Mouse (Mus musculus) G1E (cell line): ENCODE results near the gene Sgms2. TPM values are rescaled to one million over a fixed set of nuclear protein-coding genes. Genes with fewer than 3 reads are reported as not detected.

Experiments
- ATAC-seq: 2 replicates; pipeline ENCODE4 v1.8.0; 2016; ENCODE audit warnings: mild to moderate bottlenecking; ENCODE audit not compliant: insufficient number of reproducible peaks, poor library complexity, low FRiP score, severe bottlenecking; ENCODE audit errors: extremely low read depth
- DNase-seq: peaks from one replicate; pipeline ENCODE4 v3.0.0; 2012; ENCODE audit warnings: low spot score
- H3K27me3 ChIP-seq: 2 replicates; pipeline ENCODE4 v1.6.1; 2012; ENCODE audit warnings: mild to moderate bottlenecking, low read length, inconsistent platforms; ENCODE audit not compliant: insufficient read depth
- H3K36me3 ChIP-seq: replicated peaks from 2 replicates; pipeline ENCODE3; 2012; ENCODE audit warnings: mild to moderate bottlenecking, inconsistent platforms
- H3K4me1 ChIP-seq: 2 replicates; pipeline ENCODE4 v1.6.1; 2012; ENCODE audit warnings: low read depth, low read length, inconsistent platforms, mixed read lengths; ENCODE audit not compliant: insufficient read depth
- H3K4me3 ChIP-seq: 2 replicates; pipeline ENCODE4 v1.5.1; 2012; ENCODE audit warnings: low read depth, mild to moderate bottlenecking, inconsistent platforms, low read length, moderate library complexity, mixed read lengths
- H3K9me3 ChIP-seq: replicated peaks from 2 replicates; pipeline ENCODE4 v1.6.1; 2012; ENCODE audit warnings: inconsistent platforms
- CTCF ChIP-seq: IDR thresholded peaks from 2 replicates; pipeline ENCODE4 v1.5.1; 2012; ENCODE audit warnings: low read depth, low read length, inconsistent platforms, mixed read lengths
- GATA1 ChIP-seq: IDR thresholded peaks from 2 replicates; pipeline ENCODE4 v1.6.1; 2012; ENCODE audit warnings: borderline replicate concordance, low read length, inconsistent platforms, mixed read lengths
- GATA2 ChIP-seq: IDR thresholded peaks from 2 replicates; pipeline ENCODE4 v1.6.1; 2012; ENCODE audit warnings: low read depth, low read length, inconsistent platforms, borderline replicate concordance
- POLR2AphosphoS5 ChIP-seq: IDR thresholded peaks from 2 replicates; pipeline ENCODE4 v1.6.1; 2012; ENCODE audit warnings: low read depth, low read length, inconsistent platforms; ENCODE audit not compliant: insufficient replicate concordance
- TAL1 ChIP-seq: conservative IDR thresholded peaks from 2 replicates; pipeline ENCODE4 v1.6.1; 2012; ENCODE audit warnings: low read depth, low read length, inconsistent platforms, mixed read lengths
- polyA plus RNA-seq: library from polyadenylated mRNA; stranded (reverse); fragments of >175 nt; gene quantifications from 2 replicates; pipeline ENCODE4 v1.2.3, GENCODE M21; 2012
- total RNA-seq, 2 experiments: library from RNA; stranded (forward) in 1 of 2; stranded (reverse) in 1 of 2; fragments of 200-1000 nt in 1 of 2; fragments of >200 nt in 1 of 2; fragmentation: Nextera tagmentation in 1 of 2; gene quantifications; 2 replicates each; pipeline ENCODE4 v1.2.3; 2014 to 2017

Sgms2 gene
- total and polyA plus RNA-seq, 3 experiments: 0.11 TPM; not detected in 2

DNA sequence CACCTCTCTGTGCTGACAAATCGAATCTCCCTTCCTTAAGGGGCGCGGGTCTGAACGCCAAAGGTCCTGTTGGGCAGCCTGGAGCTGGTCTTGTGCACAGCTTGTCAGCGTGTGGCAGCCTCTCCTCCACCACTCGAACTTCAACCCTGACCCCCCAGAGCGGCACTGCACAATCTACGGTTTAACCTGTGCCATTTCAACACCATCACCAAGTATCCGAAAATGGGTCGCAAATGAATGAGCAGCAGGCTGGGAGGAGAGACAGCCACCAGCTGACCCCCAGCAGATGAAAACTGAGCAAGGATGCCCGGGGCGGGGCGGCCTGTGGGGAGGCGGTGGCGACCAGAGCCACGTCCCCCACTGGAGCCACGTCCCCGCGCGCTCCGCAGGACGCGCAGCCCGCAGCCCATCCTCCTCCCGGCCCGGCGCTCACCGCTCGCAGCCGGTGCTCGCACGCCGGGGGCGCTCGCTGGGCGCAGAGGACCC, 1.5 kb downstream of the Sgms2 start:
- H3K4me3 ChIP-seq: no peak overlapping the region
- H3K27me3 ChIP-seq: no peaks in the 10 kb centered on the region
- no peak for ATAC-seq
- DNase-seq: no peak
- TF ChIP-seq POLR2AphosphoS5 (no peak), TAL1 (no peak), GATA1 (no peak), GATA2 (no peak), CTCF (no peak)
- H3K36me3 ChIP-seq: no peaks in the 10 kb centered on the region
- peaks cover 33% of the 10 kb centered on the region for H3K9me3 ChIP-seq
- H3K4me1 ChIP-seq: no peaks in the 10 kb centered on the region

DNA sequence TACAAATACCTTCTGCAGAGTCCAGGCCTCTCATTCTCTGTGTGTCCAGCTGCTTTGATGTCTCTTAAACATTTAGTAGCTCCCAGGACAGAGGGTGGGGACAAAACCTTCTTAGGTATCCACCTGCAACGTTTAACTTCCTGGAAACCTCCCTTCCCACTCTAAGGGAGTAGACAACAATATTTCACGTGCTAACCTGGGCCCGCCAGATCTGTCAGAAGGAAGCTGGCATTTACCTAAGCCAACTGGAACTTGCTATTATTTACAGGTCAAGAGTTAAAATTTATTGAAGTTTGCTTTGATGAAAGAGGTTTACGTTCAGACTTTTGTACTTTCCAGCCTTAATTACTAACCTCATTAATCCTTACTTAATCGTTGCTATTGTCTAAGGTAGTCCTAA, 2.2 kb downstream of the Sgms2 start:
- ATAC-seq: no peak
- H3K4me1 ChIP-seq: no peaks in the 10 kb centered on the region
- no peak for DNase-seq
- TF ChIP-seq CTCF (no peak), TAL1 (no peak), GATA1 (no peak), GATA2 (no peak), POLR2AphosphoS5 (no peak)
- H3K4me3 ChIP-seq: no peak overlapping the region
- H3K36me3 ChIP-seq: no peaks in the 10 kb centered on the region
- H3K27me3 ChIP-seq: no peaks in the 10 kb centered on the region
- H3K9me3 ChIP-seq: peaks cover 30% of the 10 kb centered on the region

GRCm38 (mm10) chr3:131488403-131488802, 2.8 kb downstream of the Sgms2 start:
- no peaks in the 10 kb centered on the region for H3K27me3 ChIP-seq
- TF ChIP-seq TAL1 (no peak), POLR2AphosphoS5 (no peak), GATA1 (no peak), CTCF (no peak), GATA2 (no peak)
- no peak for DNase-seq

DNA sequence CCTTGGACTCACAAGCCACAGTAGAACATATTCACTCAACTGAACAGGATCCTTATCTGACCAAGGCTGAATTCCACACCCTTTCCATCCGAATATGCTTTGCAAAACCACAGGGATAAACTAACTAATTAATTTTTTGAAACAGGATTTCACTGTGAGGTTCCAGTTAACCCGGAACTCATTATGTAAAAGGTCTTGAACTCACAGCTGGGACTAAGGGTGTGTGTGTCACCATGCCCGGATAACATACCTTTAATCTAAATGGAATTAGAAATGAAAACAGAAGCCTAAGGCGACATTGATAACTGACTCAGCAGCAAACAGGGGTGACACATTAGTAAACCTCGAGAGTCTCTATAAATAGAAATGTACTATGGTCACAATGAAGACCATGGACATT, 5.8 kb downstream of the Sgms2 start:
- ATAC-seq: no peak
- Histone ChIP-seq H3K4me3 (no peak overlapping the region), H3K27me3 (no peaks in the 10 kb centered on the region), H3K36me3 (no peaks in the 10 kb centered on the region), H3K9me3 (peaks cover 40% of the 10 kb centered on the region), H3K4me1 (no peaks in the 10 kb centered on the region)
- no peak for DNase-seq
- TF ChIP-seq TAL1 (no peak), GATA2 (no peak), CTCF (no peak), POLR2AphosphoS5 (no peak), GATA1 (no peak)

More at GRCm38 (mm10) chr3:131488403-131488802, 2.8 kb downstream of the Sgms2 start:
- no peaks in the 10 kb centered on the region for H3K36me3 ChIP-seq
- H3K4me3 ChIP-seq: no peak overlapping the region
- ATAC-seq: no peak
- no peaks in the 10 kb centered on the region for H3K4me1 ChIP-seq
- peaks cover 30% of the 10 kb centered on the region for H3K9me3 ChIP-seq

DNA sequence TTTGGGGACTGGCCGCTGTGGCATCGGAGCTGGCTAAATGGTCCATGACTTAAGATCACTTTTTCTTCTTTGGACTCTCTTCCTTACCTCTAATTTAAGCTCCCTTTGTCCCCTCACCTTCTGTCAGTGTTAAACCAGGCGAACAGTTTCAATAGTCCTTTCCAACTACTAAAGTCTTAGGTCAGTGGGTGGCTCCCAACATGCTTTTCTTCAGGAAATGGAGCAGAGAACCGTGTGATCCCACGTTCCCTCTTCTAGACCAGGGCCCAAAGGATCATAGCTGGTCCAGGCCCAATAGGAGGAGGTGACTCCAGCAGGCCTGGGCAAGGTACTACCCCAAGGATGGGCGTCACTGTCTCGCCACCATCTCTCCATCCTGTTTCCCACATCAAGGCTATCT, 7.6 kb downstream of the Sgms2 start:
- no peak for DNase-seq
- no peak for TF ChIP-seq POLR2AphosphoS5
- TF ChIP-seq GATA2: no peak
- no peak for TF ChIP-seq TAL1
- no peak for TF ChIP-seq CTCF
- TF ChIP-seq GATA1: no peak
- Histone ChIP-seq H3K9me3 (peaks cover 40% of the 10 kb centered on the region), H3K27me3 (no peaks in the 10 kb centered on the region), H3K36me3 (no peaks in the 10 kb centered on the region), H3K4me1 (no peaks in the 10 kb centered on the region), H3K4me3 (no peak overlapping the region)
- ATAC-seq: no peak

- TF ChIP-seq GATA2 (no peak), TAL1 (no peak), CTCF (no peak), GATA1 (no peak), POLR2AphosphoS5 (no peak)
- Histone ChIP-seq H3K36me3 (no peaks in the 10 kb centered on the region), H3K4me3 (no peak overlapping the region), H3K9me3 (peaks cover 47% of the 10 kb centered on the region), H3K27me3 (no peaks in the 10 kb centered on the region), H3K4me1 (no peaks in the 10 kb centered on the region)
- ATAC-seq (no peak), DNase-seq (no peak)
These were observed 9.1 kb downstream of the Sgms2 start for GRCm38 (mm10) chr3:131481976-131482712.
